Mouse (Mus musculus): ENCODE results near the gene Mrgpre. TPM values are rescaled to one million over a fixed set of nuclear protein-coding genes. Genes with fewer than 3 reads are reported as not detected.
A peak's percentile ranks its signal among the peaks of the same experiment; 100 is the strongest.

Gene Mrgpre
- polyA plus RNA-seq, 1 experiment from 2014 or later = 8.4 TPM

DNA sequence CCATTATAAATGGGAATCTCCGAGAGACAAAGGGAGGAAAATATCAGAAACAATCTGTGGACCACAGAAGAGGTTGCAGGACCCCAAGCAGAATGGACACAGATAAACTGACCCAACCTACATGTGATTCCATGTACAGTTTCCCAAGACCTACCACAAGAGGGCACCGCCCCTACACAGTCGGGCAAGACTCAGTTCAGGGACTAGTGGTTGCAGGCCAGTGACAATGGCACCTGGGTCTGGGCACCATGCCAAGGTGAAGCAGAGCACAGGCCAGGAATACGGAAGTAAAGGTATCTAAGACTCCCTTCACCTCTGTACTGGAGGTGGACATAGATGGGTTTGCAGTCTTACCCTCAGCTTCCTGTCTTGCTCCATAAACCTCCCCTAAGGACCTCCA, 8.8 kb upstream of the Mrgpre start:
- WGBS = 58% methylated on average over 4 of the region's 4 CpGs
- Histone ChIP-seq H3K4me3 (ENCODE audit: low read depth, low read length) (no peak overlapping the region), H3K9me3 (ENCODE audit: control insufficient read depth, low read length) (no peaks in the 10 kb centered on the region)

DNA sequence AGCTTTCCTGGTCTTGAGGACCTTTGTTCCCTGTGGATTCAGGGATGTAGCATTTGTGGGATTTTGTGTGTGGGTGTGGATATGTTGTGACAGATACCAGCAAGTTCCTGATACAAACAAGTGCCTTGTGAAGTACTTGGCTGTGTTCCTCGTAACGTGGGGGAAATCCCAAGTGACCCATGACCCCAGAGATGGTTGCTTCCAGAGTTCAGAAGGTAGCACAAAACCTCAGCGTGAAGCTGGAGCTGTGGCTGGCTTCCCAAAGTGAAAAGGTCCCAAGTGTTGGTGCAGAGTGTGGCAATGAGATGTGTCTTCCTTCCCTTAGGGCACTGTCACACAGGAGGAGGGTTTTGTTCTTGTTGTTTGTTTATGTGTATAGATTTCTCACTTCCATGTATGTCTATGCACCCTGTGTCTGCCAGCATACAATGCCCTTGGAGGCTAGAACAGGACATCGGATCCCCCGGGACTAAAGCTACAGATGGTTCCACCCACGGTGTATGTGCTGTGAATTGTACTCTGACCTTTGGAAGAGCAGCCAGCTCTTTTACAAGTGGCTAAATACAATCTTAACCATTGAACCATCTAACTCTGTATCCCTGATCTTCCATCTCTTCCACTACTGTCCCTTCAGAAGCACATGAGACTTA, 8.2 kb upstream of the Mrgpre start:
- H3K9ac ChIP-seq (replicated peaks; ENCODE audit: low read depth, low read length) = no peak overlapping the region
- H3K27me3 ChIP-seq (ENCODE audit: control insufficient read depth, insufficient read depth, low read length) = no peaks in the 10 kb centered on the region
- H3K9me3 ChIP-seq (ENCODE audit: control insufficient read depth, low read length) = no peaks in the 10 kb centered on the region
- H3K4me2 ChIP-seq (ENCODE audit: low read depth, low read length) = no peak overlapping the region
- WGBS = 82% methylated on average over 6 of the region's 6 CpGs
- ATAC-seq (ENCODE audit: low read depth) = no peak
- no peak overlapping the region for H3K27ac ChIP-seq (ENCODE audit: low read depth, low read length)
- H3K4me3 ChIP-seq (ENCODE audit: low read depth, low read length) = no peak overlapping the region
- peaks cover 5% of the 10 kb centered on the region; the same call in 1 of the 2 replicates for H3K36me3 ChIP-seq (ENCODE audit: control insufficient read depth, insufficient read depth, low read length)
- H3K4me1 ChIP-seq (ENCODE audit: control insufficient read depth, insufficient read depth, low read length) = no peaks in the 10 kb centered on the region

More for the DNA sequence above, 8.8 kb upstream of the Mrgpre start:
- Histone ChIP-seq H3K4me2 (ENCODE audit: low read depth, low read length) (no peak overlapping the region), H3K4me1 (ENCODE audit: control insufficient read depth, insufficient read depth, low read length) (no peaks in the 10 kb centered on the region), H3K27me3 (ENCODE audit: control insufficient read depth, insufficient read depth, low read length) (no peaks in the 10 kb centered on the region), H3K27ac (ENCODE audit: low read depth, low read length) (no peak overlapping the region), H3K9ac (replicated peaks; ENCODE audit: low read depth, low read length) (no peak overlapping the region), H3K36me3 (ENCODE audit: control insufficient read depth, insufficient read depth, low read length) (peaks cover 11% of the 10 kb centered on the region; the same call in 1 of the 2 replicates)
- no peak for ATAC-seq (ENCODE audit: low read depth)

DNA sequence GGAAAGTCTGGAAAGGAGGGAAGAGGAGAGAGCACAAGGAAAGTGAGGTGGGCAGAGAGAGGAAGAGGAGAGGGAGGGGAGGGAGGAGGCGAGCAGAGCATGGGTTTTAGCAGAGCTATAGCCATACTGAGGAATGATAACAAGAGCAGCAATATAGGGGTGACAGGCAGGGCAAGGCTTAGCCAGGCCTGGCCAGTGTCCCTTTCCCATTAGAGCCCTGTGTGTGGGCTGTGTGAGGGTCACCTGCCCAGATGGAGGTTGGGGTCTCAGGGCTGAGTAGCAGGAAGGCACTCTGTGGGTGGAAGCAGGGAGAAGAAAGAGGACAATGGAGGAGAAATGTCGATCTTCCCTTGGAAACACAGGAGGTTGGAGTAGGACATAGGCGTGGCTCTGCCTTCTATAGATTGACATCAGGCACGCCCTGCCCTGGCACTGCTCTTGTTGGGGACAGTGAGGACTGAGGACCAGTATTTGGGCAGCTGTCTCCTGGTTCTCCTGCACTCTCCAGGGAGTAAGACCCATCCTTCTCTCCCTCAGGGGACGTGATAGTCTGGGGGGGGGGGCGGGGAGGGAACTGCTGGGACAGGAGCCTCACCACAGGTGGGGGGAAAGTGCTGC, 813 bp downstream of the Mrgpre start:
- Histone ChIP-seq H3K4me3 (ENCODE audit: low read depth, low read length) (peak overlapping the region; percentile 48), H3K27ac (ENCODE audit: low read depth, low read length) (peak overlapping the region; percentile 62; the same call in 1 of the 2 replicates), H3K36me3 (ENCODE audit: control insufficient read depth, insufficient read depth, low read length) (no peaks in the 10 kb centered on the region), H3K9ac (replicated peaks; ENCODE audit: low read depth, low read length) (peak overlapping the region; percentile 65), H3K27me3 (ENCODE audit: control insufficient read depth, insufficient read depth, low read length) (no peaks in the 10 kb centered on the region), H3K4me2 (ENCODE audit: low read depth, low read length) (peak overlapping the region; percentile 69), H3K9me3 (ENCODE audit: control insufficient read depth, low read length) (no peaks in the 10 kb centered on the region), H3K4me1 (ENCODE audit: control insufficient read depth, insufficient read depth, low read length) (peaks cover 10% of the 10 kb centered on the region)
- WGBS = 16% methylated on average over 5 of the region's 6 CpGs
- peak; percentile 59; the same call in 1 of the 2 replicates for ATAC-seq (ENCODE audit: low read depth)

DNA sequence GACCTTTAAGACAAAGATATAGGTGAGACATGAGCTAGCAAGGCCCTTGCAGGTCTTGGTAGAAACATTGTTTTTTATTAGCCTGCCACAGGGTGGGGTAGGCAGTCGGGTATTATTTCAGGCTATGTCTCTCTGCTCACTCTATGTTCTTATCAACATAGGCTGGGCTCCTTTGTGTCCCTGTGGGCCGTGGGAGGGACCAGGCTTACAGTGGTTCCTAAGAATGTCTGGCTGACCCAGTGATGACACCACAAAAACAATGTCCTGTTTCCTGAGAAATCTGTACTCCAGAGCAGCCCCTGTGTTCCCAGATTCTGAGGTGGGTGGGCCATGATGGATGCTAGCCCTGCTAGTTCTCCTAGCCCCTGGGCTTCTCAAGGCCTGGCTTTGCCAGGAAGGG, 6.9 kb downstream of the Mrgpre start:
- H3K9me3 ChIP-seq (ENCODE audit: control insufficient read depth, low read length) = no peaks in the 10 kb centered on the region
- H3K9ac ChIP-seq (replicated peaks; ENCODE audit: low read depth, low read length) = no peak overlapping the region
- 73% methylated on average over 2 of the region's 2 CpGs for WGBS
- no peaks in the 10 kb centered on the region for H3K4me1 ChIP-seq (ENCODE audit: control insufficient read depth, insufficient read depth, low read length)
- no peak overlapping the region for H3K27ac ChIP-seq (ENCODE audit: low read depth, low read length)
- H3K4me3 ChIP-seq (ENCODE audit: low read depth, low read length) = no peak overlapping the region
- H3K4me2 ChIP-seq (ENCODE audit: low read depth, low read length) = no peak overlapping the region
- ATAC-seq (ENCODE audit: low read depth) = no peak
- no peaks in the 10 kb centered on the region for H3K36me3 ChIP-seq (ENCODE audit: control insufficient read depth, insufficient read depth, low read length)
- no peaks in the 10 kb centered on the region for H3K27me3 ChIP-seq (ENCODE audit: control insufficient read depth, insufficient read depth, low read length)

DNA sequence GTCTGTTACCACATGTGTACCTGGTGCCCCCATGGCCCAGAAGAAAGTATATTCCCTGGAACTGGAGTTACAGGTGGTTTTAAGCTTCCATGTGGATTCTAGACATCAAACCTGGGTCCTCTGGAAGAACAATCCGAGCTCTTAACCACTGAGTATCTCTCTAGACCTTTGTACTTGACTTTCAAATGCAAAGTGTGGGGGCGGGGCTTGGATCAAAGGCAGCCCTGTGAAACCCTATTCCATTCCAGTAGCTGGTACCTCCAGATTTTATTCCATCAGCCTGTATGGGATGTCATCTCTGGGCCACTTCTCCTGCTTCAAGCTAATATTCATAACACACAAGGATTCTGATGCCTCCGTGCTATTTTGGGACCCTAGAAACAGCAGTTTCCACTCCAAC, 8.2 kb downstream of the Mrgpre start:
- no peak for ATAC-seq (ENCODE audit: low read depth)
- Histone ChIP-seq H3K36me3 (ENCODE audit: control insufficient read depth, insufficient read depth, low read length) (no peaks in the 10 kb centered on the region), H3K4me2 (ENCODE audit: low read depth, low read length) (no peak overlapping the region), H3K9me3 (ENCODE audit: control insufficient read depth, low read length) (no peaks in the 10 kb centered on the region), H3K4me3 (ENCODE audit: low read depth, low read length) (no peak overlapping the region), H3K9ac (replicated peaks; ENCODE audit: low read depth, low read length) (no peak overlapping the region), H3K27me3 (ENCODE audit: control insufficient read depth, insufficient read depth, low read length) (no peaks in the 10 kb centered on the region), H3K27ac (ENCODE audit: low read depth, low read length) (no peak overlapping the region), H3K4me1 (ENCODE audit: control insufficient read depth, insufficient read depth, low read length) (no peaks in the 10 kb centered on the region)
- WGBS = 26% methylated on average over 3 of the region's 3 CpGs

DNA sequence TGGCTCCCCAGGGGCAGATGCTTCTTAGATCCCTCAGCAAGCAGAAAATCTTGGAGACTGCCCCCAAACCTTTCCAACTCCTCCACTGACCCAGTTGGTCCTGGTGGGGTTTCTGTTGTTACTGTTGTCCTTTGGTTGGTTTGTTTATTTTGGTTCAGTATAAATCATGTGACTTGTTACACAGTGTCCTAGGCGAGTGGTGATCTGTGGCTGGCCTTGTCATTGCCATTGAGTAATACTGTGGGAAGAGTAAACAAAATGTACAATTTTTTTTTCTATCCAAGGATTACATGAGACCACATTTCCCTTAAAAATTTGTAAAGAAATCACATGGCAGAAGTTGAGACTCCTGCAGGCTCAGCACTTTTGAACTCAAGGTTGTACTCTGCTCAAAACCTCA, 14.8 kb downstream of the Mrgpre start:
- Histone ChIP-seq H3K27ac (ENCODE audit: low read depth, low read length) (no peak overlapping the region), H3K4me1 (ENCODE audit: control insufficient read depth, insufficient read depth, low read length) (no peaks in the 10 kb centered on the region), H3K27me3 (ENCODE audit: control insufficient read depth, insufficient read depth, low read length) (0 out of 2 replicates have a peak, but pooled peaks cover 4% of the 10 kb centered on the region), H3K9me3 (ENCODE audit: control insufficient read depth, low read length) (no peaks in the 10 kb centered on the region), H3K4me3 (ENCODE audit: low read depth, low read length) (no peak overlapping the region), H3K9ac (replicated peaks; ENCODE audit: low read depth, low read length) (no peak overlapping the region), H3K36me3 (ENCODE audit: control insufficient read depth, insufficient read depth, low read length) (no peaks in the 10 kb centered on the region), H3K4me2 (ENCODE audit: low read depth, low read length) (no peak overlapping the region)
- 63% methylated on average over 1 of the region's 1 CpGs for WGBS
- ATAC-seq (ENCODE audit: low read depth) = no peak

DNA sequence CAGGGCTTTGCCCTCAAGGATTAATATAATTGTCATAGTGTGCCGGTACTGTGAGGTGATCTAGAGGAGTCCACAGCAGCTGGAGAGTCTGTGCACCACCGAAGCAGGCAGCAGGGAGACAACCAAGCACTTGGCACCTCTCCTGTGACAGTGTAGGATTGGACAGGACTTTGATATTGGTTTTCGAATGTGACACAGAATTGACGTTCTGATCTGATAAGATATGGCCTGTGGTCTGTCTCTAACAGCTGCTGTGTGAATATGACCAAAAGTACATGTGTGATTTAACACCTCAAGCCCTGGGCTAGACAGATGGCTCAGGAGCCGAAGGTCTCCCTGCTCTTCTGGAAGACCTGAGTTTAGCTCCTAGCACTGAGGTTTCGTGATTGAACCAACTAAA, 16.0 kb downstream of the Mrgpre start:
- Histone ChIP-seq H3K4me1 (ENCODE audit: control insufficient read depth, insufficient read depth, low read length) (no peaks in the 10 kb centered on the region), H3K9ac (replicated peaks; ENCODE audit: low read depth, low read length) (no peak overlapping the region), H3K27ac (ENCODE audit: low read depth, low read length) (no peak overlapping the region), H3K4me2 (ENCODE audit: low read depth, low read length) (no peak overlapping the region), H3K4me3 (ENCODE audit: low read depth, low read length) (no peak overlapping the region), H3K27me3 (ENCODE audit: control insufficient read depth, insufficient read depth, low read length) (0 out of 2 replicates have a peak, but pooled peaks cover 5% of the 10 kb centered on the region), H3K36me3 (ENCODE audit: control insufficient read depth, insufficient read depth, low read length) (no peaks in the 10 kb centered on the region), H3K9me3 (ENCODE audit: control insufficient read depth, low read length) (no peaks in the 10 kb centered on the region)
- no peak for ATAC-seq (ENCODE audit: low read depth)
- 84% methylated on average over 6 of the region's 6 CpGs for WGBS

DNA sequence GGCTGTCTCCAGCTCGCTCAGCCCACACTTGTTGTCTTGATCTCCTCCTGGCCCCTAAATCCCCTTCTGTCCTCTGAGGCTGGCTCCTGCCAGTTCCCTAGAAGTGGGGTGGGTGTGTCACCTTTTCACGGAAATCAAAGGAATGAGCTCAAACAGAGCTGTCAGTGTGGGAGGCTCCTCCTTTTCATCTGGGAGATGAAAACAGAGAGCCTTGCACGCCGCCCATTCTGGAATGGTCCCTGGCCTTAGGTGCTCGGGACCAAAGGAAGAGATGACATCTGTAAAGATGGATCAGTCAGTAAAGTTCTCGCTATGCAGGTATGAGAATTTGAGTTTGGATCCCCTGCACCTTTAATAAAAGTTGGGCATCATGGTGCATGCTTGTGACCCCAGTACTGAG, 17.4 kb downstream of the Mrgpre start, which contains the start of gene Mrgprg:
Gene Mrgprg, minus strand, starts transcription at position 101 of the 400 bp plus-strand sequence.
- H3K36me3 ChIP-seq (ENCODE audit: control insufficient read depth, insufficient read depth, low read length) = no peaks in the 10 kb centered on the region
- no peak within 1 kb of the TSS for H3K9ac ChIP-seq (replicated peaks; ENCODE audit: low read depth, low read length)
- H3K27ac ChIP-seq (ENCODE audit: low read depth, low read length) = no peak within 1 kb of the TSS
- 44% methylated on average over 6 of the region's 6 CpGs for WGBS
- no peaks in the 10 kb centered on the region for H3K9me3 ChIP-seq (ENCODE audit: control insufficient read depth, low read length)
- no peak for ATAC-seq (ENCODE audit: low read depth)
- H3K4me1 ChIP-seq (ENCODE audit: control insufficient read depth, insufficient read depth, low read length) = no peaks in the 10 kb centered on the region
- no peak within 1 kb of the TSS for H3K4me3 ChIP-seq (ENCODE audit: low read depth, low read length)
- 0 out of 2 replicates have a peak, but pooled peaks cover 5% of the 10 kb centered on the region for H3K27me3 ChIP-seq (ENCODE audit: control insufficient read depth, insufficient read depth, low read length)
- H3K4me2 ChIP-seq (ENCODE audit: low read depth, low read length) = no peak within 1 kb of the TSS

DNA sequence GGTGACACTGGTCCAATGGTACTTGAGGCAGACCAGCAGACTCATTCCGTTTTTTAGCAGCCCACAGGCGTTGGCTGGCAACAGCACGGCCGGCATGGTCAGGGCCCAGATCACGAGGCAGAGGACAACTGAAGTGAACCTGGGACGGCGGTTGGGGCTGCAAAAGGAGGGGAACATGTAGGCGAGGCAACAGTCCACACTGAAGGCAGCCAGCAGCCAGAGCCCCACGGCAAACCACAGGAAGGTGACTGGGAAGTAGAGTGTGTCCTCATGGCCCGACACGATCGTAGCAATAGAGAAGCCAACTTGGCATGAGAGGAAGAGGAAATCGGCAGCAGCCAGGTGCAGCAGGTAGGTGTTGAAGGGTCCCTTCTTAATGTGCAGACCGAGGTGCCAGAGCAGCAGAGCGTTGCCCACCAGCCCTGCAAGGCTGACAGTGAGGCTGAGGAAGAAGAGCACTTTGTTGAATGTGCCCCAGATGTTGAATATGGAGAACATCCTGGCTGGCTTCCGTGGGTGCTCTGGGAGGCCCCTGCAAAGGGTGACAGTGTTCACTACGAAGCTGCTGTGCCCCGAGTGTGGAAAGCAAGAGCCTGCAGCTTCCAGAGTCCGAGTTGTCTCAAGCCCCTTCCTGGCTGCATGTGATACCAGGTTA, 19.3 kb downstream of the Mrgpre start:
- Histone ChIP-seq H3K9ac (replicated peaks; ENCODE audit: low read depth, low read length) (no peak overlapping the region), H3K27ac (ENCODE audit: low read depth, low read length) (no peak overlapping the region), H3K27me3 (ENCODE audit: control insufficient read depth, insufficient read depth, low read length) (0 out of 2 replicates have a peak, but pooled peaks cover 5% of the 10 kb centered on the region), H3K4me2 (ENCODE audit: low read depth, low read length) (no peak overlapping the region), H3K4me3 (ENCODE audit: low read depth, low read length) (no peak overlapping the region), H3K36me3 (ENCODE audit: control insufficient read depth, insufficient read depth, low read length) (no peaks in the 10 kb centered on the region), H3K9me3 (ENCODE audit: control insufficient read depth, low read length) (no peaks in the 10 kb centered on the region), H3K4me1 (ENCODE audit: control insufficient read depth, insufficient read depth, low read length) (no peaks in the 10 kb centered on the region)
- WGBS = 80% methylated on average over 19 of the region's 19 CpGs
- no peak for ATAC-seq (ENCODE audit: low read depth)
